Mouse (Mus musculus): ENCODE data around the gene Rbfox2.

Rbfox2 gene

DNA sequence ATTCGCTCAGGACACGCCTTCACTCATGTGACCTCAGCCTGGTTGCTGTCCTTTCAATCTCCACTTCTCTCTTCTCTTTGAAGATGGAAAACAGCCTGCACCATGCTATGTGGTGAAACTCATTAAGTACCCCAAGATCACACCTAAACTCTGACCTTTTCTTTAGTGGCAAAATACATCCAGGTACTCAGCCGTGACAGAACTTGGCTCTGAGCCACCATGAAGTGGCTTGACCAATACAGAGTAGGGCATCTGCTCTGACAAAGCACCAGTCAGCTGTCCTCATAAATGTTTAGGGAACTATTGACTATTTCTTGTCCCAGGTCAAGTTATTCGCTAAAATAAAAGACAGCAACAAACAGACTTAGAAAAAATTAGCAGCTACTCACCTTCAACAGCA is 191.3 kb downstream of the Rbfox2 start:
- no peak for DNase-seq (ENCODE audit: extremely low read depth, insufficient read length, low spot score)

DNA sequence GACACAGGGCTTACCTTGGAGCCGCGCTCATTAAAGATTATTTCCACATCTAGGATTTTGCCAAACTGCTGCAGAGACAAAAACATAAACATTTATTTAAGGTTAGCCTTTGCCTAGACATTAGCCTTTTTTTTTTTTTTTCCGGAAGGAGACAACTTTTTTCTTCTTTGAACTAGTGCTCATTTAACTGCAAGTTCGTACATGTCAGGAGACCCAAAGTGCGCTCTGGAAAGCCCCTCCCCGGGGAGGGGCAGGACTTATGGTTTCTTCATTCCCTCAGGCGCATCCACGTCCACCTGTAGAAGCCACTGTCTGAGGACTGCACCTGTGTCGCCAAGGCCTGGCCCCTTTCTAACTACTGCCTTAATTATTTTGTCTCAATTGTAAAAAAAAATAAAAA is 193.2 kb downstream of the Rbfox2 start:
- no peak for DNase-seq (ENCODE audit: extremely low read depth, insufficient read length, low spot score)

DNA sequence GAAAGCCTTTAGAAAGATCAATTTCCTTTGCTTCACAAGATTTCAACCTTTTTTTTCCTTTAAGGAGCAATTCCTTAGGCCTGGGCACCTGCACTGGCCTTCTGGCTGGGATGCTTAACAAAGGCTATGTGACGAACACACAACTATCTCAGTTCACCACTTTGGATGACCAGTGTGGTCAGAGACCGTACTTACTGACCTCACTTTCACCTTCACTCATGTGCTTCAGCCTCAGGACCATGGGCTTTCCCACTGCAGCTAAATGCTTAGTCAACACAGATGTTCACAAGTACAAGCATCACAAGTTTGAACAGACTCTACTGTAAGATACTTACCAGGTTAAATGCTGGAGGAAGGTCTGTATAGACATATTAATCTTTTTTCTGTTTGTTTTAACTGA is 194.4 kb downstream of the Rbfox2 start:
- DNase-seq (ENCODE audit: extremely low read depth, insufficient read length, low spot score): no peak

DNA sequence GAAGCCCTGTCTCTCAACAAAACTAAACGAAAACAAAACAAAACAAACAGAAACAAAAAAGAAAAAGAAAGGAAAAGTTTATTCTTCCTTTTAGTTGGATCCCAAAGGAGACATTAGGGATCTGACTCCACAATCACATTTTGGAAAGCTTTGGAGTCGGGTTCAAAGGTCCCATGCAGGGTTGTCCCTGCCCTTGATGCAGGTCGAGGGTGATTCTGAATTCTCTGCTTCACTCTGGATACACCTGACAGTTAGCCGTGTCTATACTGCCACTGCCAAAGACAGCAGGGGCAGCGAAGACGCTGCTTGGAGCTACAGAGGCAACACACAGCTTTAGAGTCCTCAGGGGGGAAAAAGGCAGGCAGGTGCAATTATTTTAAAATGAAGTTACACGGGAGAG is 194.9 kb downstream of the Rbfox2 start:
- no peak for DNase-seq (ENCODE audit: extremely low read depth, insufficient read length, low spot score)

DNA sequence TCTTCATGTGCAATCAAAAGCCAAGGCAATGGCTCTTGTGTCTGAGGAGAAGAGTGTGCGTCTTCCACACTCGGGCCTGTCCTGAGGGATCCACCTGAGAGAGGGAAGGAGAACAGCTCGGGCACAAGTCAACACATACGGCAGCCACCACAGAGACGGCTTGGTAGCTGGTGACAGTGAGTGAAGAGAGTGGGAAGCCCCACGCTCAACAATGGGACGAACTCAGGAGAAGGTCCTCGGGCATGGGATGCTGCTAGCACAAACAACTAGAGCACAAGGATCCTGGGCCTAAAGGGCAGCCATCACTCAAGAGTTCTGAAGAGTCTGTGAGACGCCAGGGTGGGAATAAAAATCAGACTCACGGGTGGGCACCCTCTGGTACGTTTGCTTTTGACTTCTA is 196.4 kb downstream of the Rbfox2 start:
- no peak for DNase-seq (ENCODE audit: extremely low read depth, insufficient read length, low spot score)

DNA sequence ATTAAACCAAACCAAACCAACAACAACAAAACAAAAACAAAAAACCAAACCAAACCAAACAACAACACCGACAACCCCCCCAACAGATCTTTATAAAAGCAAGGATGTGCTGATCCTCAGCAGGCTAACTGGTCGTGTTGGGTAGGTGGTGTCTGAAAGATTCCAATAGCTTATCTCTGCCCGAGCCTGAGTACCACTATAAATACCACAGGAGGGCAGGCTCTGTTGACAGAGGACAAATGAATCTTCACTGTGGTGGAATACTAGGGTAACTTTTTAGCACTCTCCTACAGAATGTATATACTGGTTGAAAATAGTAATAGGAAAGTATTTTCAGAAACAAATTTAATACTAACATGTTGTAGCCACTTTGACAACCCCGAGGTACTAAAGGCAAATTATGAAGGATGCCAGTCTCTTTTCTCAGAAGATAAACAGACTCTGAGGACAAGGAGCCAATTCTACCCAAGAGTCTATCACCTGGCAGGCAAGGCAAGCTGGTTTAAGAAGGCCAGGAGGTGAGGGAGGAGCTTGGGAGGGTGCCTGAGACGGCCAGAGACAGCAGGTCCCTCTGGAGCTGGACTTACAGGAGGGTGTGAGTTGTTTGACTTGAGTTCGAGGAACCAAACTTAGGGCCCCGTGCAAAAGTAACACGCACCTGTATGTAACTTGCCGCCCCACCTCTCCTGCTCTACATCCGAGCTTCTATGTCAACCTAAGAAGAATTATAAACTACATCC is 199.5 kb downstream of the Rbfox2 start:
- DNase-seq (ENCODE audit: extremely low read depth, insufficient read length, low spot score): no peak

DNA sequence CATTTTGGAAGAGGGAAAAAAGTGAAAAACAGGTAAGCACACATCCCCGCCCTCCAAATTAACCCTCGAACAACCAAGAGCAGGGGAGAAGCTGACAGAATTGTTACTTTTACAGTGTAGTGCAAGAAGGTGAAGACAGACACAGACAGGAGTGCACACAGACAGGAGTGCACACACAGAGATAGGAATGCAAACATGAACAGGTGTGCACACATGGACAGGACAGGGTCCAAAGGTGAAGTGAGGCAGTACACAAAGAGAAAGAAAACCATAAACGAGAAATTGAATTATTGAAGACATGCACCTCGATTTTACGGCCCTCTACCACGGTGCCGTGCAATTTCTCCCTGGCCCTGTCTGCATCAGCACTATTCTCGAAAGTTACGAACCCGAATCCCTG is 201.5 kb downstream of the Rbfox2 start:
- DNase-seq (ENCODE audit: extremely low read depth, insufficient read length, low spot score): no peak

DNA sequence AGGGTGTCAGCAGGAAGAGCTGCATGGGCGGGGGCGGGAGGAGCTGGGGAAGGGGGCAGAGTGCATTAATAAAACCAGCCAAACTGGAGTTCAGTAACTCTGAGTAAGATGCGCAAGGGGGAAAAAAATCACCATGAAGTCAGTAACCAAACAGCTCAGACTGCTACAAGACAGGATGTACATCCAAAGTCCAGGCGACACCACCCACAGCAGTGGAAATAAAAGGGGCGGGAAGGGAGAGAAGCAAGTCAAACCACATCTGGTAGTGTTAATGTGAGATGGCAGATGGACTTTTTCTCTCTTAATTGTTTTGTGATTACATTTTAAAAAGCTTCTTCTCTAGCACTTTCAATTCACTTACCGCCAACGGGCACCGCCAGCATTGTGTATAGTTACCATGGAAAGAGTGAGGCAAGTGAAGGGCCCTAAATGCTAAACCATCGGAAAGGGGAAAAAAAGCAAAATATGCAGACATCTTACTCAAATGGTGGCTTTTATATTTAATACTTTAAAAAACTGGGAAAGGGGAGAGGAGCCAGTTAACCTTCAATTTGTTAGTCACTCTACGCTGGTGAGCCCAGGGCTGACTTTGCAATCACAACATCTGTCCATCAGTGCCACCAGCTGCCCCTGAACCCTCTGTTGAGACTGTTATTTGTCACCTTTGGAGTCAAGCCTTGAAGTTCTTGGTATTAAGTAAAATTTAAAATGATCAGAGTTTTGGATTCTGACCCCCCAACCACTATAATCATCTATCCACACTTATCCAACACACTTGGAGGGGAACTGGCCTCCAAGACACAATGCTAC is 202.2 kb downstream of the Rbfox2 start:
- no peak for DNase-seq (ENCODE audit: extremely low read depth, insufficient read length, low spot score)

DNA sequence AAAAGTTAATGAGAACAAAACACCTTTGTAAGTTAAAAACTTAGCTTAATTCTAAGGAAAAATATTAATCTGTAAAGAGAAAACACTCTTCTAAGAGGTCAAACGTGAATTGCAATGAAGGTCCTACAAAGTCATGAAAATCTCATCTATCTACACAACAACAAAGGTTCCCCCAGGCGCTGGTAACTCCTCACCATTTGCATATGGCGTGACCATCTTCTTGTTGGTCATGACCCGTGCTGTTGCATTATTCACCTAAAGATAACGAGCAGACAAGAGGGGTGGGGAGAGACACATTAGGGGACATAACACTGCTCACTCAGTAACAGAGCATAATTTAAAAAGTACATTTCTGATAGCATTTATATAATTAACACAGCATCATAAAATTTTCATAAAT is 204.1 kb downstream of the Rbfox2 start:
- DNase-seq (ENCODE audit: extremely low read depth, insufficient read length, low spot score): no peak

DNA sequence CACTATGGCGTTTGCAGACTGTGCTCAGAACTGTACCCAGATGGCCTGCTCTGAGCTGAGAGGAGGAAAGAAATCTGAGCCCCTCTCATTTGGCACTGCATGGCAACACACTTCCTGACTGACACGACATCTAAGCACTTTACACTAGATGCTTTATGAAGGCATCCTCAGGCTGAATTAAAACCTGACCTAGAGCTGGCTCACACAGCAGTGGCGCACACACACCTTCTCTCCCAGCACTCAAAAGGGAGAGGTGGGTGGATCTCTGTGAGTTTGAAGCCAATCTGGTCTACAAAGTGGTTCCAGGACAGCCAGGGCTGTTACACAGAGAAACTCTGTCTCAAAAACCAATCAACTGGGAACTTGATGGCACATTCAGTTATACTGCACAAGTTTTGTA is 207.0 kb downstream of the Rbfox2 start:
- DNase-seq (ENCODE audit: extremely low read depth, insufficient read length, low spot score): no peak

DNA sequence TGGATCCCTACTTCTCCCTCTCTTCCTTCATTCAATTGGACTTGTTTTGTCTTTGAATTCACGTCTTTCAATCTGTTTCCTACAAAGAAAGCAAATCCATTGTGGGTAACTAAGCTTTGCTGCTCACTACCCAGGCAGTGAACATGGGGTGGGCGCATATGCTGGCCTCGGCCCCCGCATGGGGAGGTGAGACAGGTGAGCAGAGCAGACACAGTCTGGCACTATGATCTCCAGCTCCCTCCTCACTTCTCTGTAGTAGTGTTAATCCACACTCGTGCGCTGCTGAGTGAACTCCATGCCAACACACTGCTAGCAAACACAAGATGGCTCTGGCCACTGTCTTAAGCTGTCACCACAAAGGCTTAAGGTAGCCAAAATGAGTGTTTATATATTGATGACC is 209.4 kb downstream of the Rbfox2 start:
- no peak for DNase-seq (ENCODE audit: extremely low read depth, insufficient read length, low spot score)

DNA sequence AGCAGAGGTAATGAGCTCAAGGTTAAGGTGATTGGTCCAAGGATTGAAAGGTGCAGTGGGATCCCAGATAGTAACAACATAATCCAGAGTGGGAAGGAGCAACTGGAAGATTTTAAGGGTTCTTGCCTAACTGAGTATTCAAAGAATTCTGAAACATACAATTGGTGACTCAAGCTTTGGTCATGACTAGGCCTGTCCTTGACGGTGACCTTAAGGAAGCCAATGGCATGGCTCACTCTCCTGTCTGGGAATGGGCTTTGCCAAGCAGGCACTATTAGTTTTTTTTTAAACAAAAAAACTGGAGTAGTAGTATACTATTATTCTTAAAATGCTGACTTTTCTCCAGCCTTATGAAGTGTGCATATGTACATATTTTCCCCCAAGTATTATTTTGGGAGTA is 211.6 kb downstream of the Rbfox2 start:
- no peak for DNase-seq (ENCODE audit: extremely low read depth, insufficient read length, low spot score)

DNA sequence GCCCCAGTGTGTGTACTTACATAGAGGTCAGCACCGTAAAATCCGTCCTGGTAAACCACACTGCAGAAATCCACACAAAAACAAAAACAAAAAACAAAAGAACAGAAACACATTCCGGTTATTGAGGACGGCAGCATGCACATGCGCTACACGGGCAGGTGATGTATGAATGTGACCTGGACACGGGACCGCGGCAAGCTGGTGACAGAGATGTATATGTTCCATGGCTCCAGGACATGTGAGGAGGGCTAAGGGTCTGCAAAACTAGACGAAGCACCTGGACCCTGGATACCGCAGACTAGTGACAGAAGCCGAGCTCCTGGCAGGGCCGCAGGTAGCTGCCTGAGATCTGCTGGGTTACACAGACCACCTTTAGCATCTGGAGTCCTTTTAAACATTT is 212.4 kb downstream of the Rbfox2 start:
- DNase-seq (ENCODE audit: extremely low read depth, insufficient read length, low spot score): no peak

DNA sequence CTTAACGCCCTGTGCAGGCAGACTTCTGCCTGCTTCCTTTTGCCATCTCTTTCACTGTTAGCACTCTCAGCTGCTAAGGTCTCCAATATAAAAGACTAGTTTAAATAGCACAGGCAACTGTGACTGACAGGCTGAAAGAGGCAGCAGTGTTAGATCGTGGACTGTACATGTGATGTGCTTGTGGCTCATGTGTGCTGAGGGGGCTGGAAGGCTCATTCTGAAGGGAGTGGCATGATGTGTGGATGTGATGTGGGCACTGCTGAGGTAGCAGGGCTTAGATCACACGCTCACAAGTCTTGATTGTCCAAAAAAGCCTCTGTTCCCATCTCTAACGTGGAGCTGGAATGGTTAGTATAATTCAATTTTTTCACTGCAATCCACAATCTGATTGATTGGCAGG is 215.4 kb downstream of the Rbfox2 start:
- DNase-seq (ENCODE audit: extremely low read depth, insufficient read length, low spot score): no peak

DNA sequence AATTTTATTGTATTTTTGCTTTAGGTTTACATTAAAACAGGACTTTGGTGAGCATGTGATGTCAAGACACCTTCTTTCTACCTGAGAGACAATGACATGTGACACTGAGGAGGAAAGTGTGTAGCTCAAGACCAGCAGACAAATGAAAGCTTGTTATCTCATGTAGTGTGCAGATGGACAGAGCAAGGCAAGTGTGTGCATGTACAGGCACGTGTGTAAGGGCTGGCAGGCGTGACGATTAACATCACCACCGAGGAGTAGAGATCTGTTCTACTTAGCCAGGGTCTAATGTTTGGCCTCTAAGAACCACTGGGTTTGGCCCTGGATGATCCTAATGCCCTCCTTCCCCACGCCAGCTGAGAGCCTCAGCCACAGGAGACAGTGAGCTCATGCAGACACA is 216.3 kb downstream of the Rbfox2 start:
- no peak for DNase-seq (ENCODE audit: extremely low read depth, insufficient read length, low spot score)

DNA sequence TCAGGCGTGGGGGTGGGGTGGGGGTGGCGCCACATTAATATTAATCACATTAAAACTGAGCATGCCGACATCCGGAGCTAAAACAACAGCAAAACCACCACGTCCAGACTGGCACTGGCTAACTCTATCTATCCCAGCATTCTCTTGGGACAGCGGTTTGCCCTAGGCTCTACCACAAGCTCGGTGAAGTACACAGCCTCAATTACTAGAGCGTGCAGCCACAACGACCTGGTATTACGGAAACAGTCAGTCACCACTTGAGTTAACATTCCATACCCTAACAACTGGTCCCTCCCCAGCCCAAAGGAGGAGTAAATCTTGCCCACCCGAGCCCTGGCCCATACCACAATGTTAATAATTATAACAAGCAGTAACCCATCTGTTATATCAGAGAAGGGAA is 217.6 kb downstream of the Rbfox2 start:
- DNase-seq (ENCODE audit: extremely low read depth, insufficient read length, low spot score): no peak

DNA sequence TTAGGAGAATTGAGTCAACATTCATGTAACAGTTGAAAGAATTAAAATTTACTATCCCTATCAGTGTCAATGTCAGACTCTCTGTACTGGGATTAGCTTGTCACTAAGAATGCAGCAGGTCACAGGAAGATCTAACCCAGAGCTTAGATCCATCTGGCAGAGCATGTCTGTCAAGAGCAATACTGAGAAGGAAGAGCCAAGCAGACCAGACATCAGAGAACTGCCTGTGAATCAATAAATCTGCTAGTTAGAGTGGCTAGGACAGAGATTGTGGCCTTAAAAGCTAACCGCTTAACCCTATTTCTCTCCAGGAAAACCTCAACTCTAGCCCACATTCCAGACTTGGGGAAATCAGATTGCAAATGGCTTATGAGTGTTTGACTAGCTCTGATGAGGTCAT is 220.3 kb downstream of the Rbfox2 start:
- DNase-seq (ENCODE audit: extremely low read depth, insufficient read length, low spot score): no peak

DNA sequence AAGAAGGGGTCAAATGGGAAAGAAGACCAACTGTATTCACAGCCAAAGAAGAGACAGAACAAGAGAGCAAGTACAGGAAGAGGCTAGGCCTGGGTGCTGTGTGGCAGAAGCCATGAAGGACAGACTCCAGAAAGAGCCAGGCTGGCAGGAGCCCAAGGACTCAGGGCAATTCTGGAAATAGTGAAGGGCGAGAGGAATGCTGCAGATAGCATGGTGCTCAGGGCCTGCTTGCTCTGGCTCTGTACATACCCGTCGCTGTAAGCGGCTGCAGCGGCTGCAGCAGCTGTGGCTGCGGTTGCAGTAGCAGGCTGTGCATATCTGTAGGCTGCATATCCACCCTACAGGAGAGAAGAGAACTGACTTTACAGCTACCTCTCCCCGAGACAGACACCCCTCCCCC is 221.0 kb downstream of the Rbfox2 start:
- DNase-seq (ENCODE audit: extremely low read depth, insufficient read length, low spot score): no peak

DNA sequence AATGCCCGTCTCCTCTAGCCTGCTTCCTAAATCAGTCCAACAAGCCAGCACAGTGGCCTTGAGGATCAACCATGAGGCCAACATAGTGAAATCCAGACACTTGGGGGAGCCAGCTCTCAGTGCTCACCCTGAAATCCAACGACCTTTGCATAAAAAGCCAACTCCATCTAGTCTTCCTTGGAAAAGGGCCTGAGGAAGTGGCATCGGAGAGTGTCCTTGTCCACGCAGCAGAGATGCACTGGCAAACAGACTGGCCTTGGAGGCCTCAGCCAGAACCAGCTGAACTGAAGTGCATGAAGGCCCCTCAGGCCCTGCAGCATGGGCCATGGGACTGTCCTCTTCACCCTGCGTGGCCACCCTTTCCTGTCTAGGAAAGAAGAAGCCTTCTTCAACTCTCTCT is 225.3 kb downstream of the Rbfox2 start:
- no peak for DNase-seq (ENCODE audit: extremely low read depth, insufficient read length, low spot score)

DNA sequence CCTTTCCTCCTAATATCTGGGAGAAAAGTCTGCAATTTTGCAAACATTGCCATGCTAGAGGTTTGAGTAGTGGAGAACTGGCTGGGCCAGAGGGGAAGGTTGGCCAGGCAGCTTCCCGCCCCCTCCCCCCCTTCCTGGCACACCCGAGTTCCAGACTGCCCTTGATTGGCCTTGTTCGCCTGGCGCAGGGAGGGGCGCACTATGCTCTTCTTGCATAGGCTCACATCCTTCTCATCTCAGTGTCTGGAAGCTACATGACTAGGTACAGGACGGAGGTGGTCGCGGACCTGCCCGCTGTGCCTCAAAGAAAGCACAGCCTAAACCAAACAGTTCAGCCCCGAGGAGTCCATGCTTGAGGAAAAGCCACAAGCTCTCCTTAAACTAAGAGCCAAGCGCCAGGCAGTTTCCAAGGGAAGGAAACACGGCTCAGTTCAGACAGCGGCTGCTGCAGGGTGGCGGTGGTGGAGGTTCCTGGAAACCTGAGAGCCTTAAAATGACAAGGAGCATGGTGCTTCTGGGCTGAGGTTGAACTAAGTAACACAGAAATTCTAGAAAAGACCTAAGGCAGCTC is 226.0 kb downstream of the Rbfox2 start:
- no peak for DNase-seq (ENCODE audit: extremely low read depth, insufficient read length, low spot score)

DNA sequence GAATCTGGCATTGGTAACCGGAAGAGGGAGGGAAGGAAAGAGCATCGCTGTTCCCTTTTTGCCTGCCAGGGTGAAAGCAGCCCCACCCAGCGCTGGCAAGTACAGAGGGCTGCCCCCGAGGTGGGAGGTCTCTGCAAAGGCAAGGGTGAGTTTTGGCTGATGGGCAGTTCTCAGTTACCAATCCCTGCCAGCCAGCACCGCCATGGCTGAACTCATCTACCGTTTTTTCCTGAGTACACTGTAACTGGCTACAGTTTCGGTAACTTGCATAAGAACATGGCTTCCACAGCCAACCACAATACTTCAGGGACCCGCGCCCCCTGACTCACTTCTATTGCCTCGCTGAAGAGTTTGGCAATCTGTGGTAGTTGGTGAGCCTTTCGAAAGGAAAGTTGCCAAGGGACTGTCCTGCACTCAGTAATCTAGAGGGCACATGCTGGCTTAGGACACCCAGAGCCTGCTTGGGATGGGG is 226.9 kb downstream of the Rbfox2 start:
- no peak for DNase-seq (ENCODE audit: extremely low read depth, insufficient read length, low spot score)

DNA sequence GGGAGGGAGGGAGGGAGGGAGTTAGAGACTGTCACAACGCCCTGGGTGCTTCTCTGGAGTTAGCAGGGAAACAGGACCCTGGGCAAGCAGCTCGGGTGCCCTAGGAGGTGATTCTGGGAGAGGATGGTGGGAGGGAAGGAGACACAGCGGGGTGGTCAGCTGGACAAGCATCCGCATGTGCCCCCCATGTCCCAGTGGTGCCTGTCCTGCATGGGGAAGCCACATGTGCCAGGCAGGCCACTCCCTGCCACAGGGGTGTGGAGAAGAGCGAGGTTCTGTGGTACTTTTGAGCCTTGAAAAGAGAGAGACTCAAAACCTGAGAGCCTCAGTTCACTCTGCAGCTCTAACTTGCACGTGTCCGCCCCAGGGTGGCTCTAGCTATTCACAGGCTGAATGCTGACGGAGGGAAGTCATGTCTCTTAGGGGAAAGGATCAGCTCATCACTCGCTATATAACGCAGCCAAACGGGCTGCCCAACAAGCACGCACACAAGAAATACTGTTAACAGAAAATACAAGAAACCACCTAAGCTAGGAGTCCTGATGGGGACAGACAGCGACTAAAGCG is 227.5 kb downstream of the Rbfox2 start:
- DNase-seq (ENCODE audit: extremely low read depth, insufficient read length, low spot score): no peak
